Comparison of ENCODE assay signal across 8 mouse cellular contexts in the genomic region with DNA sequence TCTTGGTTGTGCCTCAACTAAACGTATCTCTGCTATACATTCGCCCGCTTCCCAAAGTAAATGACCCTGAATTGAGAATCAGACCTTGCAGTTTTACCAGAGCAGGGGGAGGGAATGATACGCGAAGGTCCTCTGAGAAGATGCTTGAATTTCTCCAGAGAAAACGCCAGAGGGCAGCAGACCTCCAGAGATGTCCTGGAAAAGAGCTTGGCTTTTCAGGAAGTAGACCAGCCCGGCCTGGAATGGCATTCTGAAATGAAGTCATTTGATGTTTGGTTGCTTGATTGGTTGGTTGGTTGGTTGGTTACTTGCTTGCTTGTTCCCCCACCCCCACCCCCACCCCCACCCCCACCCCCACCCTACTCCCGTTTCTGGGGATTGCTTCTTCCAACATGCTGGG. TPM values are rescaled to one million over a fixed set of nuclear protein-coding genes. Genes with fewer than 3 reads are reported as not detected.
DNase-seq lines count a peak whose midpoint lies in the region; ATAC-seq and TF ChIP-seq lines count a peak whose summit lies in the region.

No protein-coding gene starts in this region.

- no peak for TF ChIP-seq EP300 in MEL (IDR thresholded peaks at IDR 0.05; ENCODE audit: low read depth in 1 of 2, low read length in 2 of 2)

- no peak overlapping the region for H3K4me2 ChIP-seq in kidney, embryonic 16.5 days (replicated peaks; ENCODE audit: low read depth, low read length)

- H3K79me2 ChIP-seq in MEL (ENCODE audit: control insufficient read depth, insufficient read depth, low read length, poor library complexity), result no peaks in the 10 kb centered on the region

- peak; percentile 78 for TF ChIP-seq RAD21 in MEL (IDR thresholded peaks at IDR 0.05; ENCODE audit: low read depth, low read length)

- no peak overlapping the region for H3K27ac ChIP-seq in kidney, embryonic 16.5 days (ENCODE audit: low read length)
- no peak overlapping the region for H3K27ac ChIP-seq in MEL (ENCODE audit: control insufficient read depth, low read depth, low read length)

- H3K9ac ChIP-seq in kidney, embryonic 16.5 days (replicated peaks; ENCODE audit: low read length), result no peak overlapping the region
- no peak overlapping the region; the same call in 1 of the 2 replicates for H3K9ac ChIP-seq in MEL (ENCODE audit: control insufficient read depth, low read depth, low read length, poor library complexity, severe bottlenecking)

- 37% methylated on average over 8 of the region's 8 CpGs for WGBS in kidney, embryonic 16.5 days

- ATAC-seq in kidney, embryonic 16.5 days (ENCODE audit: low FRiP score, low TSS enrichment), result no peak
- ATAC-seq in common myeloid progenitor, adult 5-6 weeks (replicated peaks; ENCODE audit: low read depth, poor library complexity, severe bottlenecking), result peak; percentile 30; the same call in 1 of the 2 replicates

- no peaks in the 10 kb centered on the region for H3K27me3 ChIP-seq in kidney, embryonic 16.5 days (ENCODE audit: insufficient read depth, low read length)
- H3K27me3 ChIP-seq in MEL (ENCODE audit: control insufficient read depth in 1 of 2, insufficient read depth in 2 of 2, low read length in 2 of 2), result no peaks in the 10 kb centered on the region
- H3K27me3 ChIP-seq in megakaryocyte, embryonic 14.5 days (replicated peaks), result no peaks in the 10 kb centered on the region

- H3K9me3 ChIP-seq in kidney, embryonic 16.5 days (ENCODE audit: low read length), result no peaks in the 10 kb centered on the region
- H3K9me3 ChIP-seq in MEL (replicated peaks; ENCODE audit: insufficient read depth, low read length), result no peaks in the 10 kb centered on the region
- no peaks in the 10 kb centered on the region for H3K9me3 ChIP-seq in megakaryocyte, embryonic 14.5 days

- peak; percentile 58 to 84 (median 71) for TF ChIP-seq CTCF in MEL (IDR thresholded peaks at IDR 0.05 in 2 of 3, conservative IDR thresholded peaks at IDR 0.05 in 1 of 3; ENCODE audit: control insufficient read depth in 1 of 3, insufficient read depth in 1 of 3, low read depth in 2 of 3, low read length in 3 of 3, poor library complexity in 1 of 3, severe bottlenecking in 1 of 3)

- H3K36me3 ChIP-seq in kidney, embryonic 16.5 days (ENCODE audit: insufficient read depth, low read length), result no peaks in the 10 kb centered on the region
- peaks cover 0 to 2% of the 10 kb centered on the region in 2 experiments; a peak in 2 of 4 replicates for H3K36me3 ChIP-seq in MEL (ENCODE audit: control insufficient read depth in 1 of 2, insufficient read depth in 2 of 2, low read length in 2 of 2)
- no peaks in the 10 kb centered on the region for H3K36me3 ChIP-seq in megakaryocyte, embryonic 14.5 days (replicated peaks; ENCODE audit: low read length)

- no peak overlapping the region for H3K4me3 ChIP-seq in kidney, embryonic 16.5 days (ENCODE audit: low read length)
- H3K4me3 ChIP-seq in MEL (ENCODE audit: control insufficient read depth in 1 of 2, insufficient read depth in 1 of 2, low read depth in 2 of 2, low read length in 2 of 2), result peak overlapping the region; percentile 64; a peak in 3 of 4 replicates
- H3K4me3 ChIP-seq in megakaryocyte, embryonic 14.5 days (replicated peaks), result peak overlapping the region; percentile 59

- no peak for TF ChIP-seq POLR2A in MEL (IDR thresholded peaks at IDR 0.05; ENCODE audit: control insufficient read depth in 1 of 2, insufficient read depth in 1 of 2, low read depth in 1 of 2, low read length in 2 of 2, poor library complexity in 1 of 2)

- DNase-seq in kidney, adult 18-20 months, result peak; percentile 32
- peak; percentile 47 for DNase-seq in 3134 (ENCODE audit: extremely low read depth, insufficient read length, low spot score)
- peak; percentile 89 for DNase-seq in MEL (ENCODE audit: low read depth, low spot score)
- DNase-seq in induced T-regulatory cell, adult 2 months (ENCODE audit: low read depth), result peak; percentile 52
- no peak for DNase-seq in natural killer cell, adult 2 months (ENCODE audit: low spot score in 2 of 2)

- peaks cover 6% of the 10 kb centered on the region for H3K4me1 ChIP-seq in kidney, embryonic 16.5 days (ENCODE audit: insufficient read depth, low read length)
- H3K4me1 ChIP-seq in MEL (ENCODE audit: control insufficient read depth in 1 of 2, insufficient read depth in 2 of 2, low read length in 2 of 2), result peaks cover 3 to 4% of the 10 kb centered on the region in 2 experiments; a peak in 1 of 4 replicates
- H3K4me1 ChIP-seq in megakaryocyte, embryonic 14.5 days, result peaks cover 90% of the 10 kb centered on the region

TF ChIP-seq in MEL, 35 proteins besides CTCF, POLR2A, EP300 and RAD21:
- TF ChIP-seq TBP (IDR thresholded peaks at IDR 0.05; ENCODE audit: low read depth, low read length) (0 out of 2 replicates have a peak, but pooled peaks have one; percentile 31), UBTF (IDR thresholded peaks at IDR 0.05; ENCODE audit: borderline replicate concordance, insufficient read depth, low read depth, low read length) (no peak), TCF12 (IDR thresholded peaks at IDR 0.05; ENCODE audit: low read depth, low read length) (no peak), ELF1 (IDR thresholded peaks at IDR 0.05; ENCODE audit: low read depth, low read length) (peak; percentile 81), ZC3H11A (IDR thresholded peaks at IDR 0.05; ENCODE audit: low read depth, low read length) (peak; percentile 63), SIN3A (IDR thresholded peaks at IDR 0.05; ENCODE audit: low read length) (no peak), SMC3 (IDR thresholded peaks at IDR 0.05; ENCODE audit: low read depth, low read length) (peak; percentile 66), ETS1 (IDR thresholded peaks at IDR 0.05; ENCODE audit: low read depth, low read length) (0 out of 2 replicates have a peak, but pooled peaks have one; percentile 12), ZNF384 (IDR thresholded peaks at IDR 0.05; ENCODE audit: low read depth, low read length) (no peak), NELFE (IDR thresholded peaks at IDR 0.05; ENCODE audit: low read depth, low read length) (no peak), RCOR1 (IDR thresholded peaks at IDR 0.05; ENCODE audit: low read depth, low read length) (peak; percentile 48; the same call in 1 of the 2 replicates), MAFK (IDR thresholded peaks at IDR 0.05; ENCODE audit: borderline replicate concordance, low read depth, low read length) (no peak)

RNA-seq across cellular contexts. Expression of a gene that starts 17.8 kb away (rescaled TPM):
- 0.41 TPM in 1 of 2 replicates, not detected in the other for polyA plus RNA-seq in kidney, embryonic 16.5 days (2015; fragmentation: Nextera tagmentation; extraction: Ambion mirVana)
- total RNA-seq in MEL (2012; rRNA removed), result not detected in 2 replicates
- polyA plus RNA-seq in MEL (2012; ENCODE audit: insufficient read depth in 1 of 2, insufficient read length in 2 of 2, low read depth in 1 of 2, low replicate concordance in 2 of 2, missing spikeins in 1 of 2), result not detected
- 55.4 and 71.9 TPM in 2 replicates for total RNA-seq in common myeloid progenitor, adult 5-6 weeks (2017)
- 10.1 and 12.0 TPM in 2 replicates for polyA plus RNA-seq in megakaryocyte, embryonic 14.5 days (2012; ENCODE audit: insufficient read depth, low replicate concordance)

Comparison
In these comparisons a context has a peak if more than half of its experiments do, and no peak if none do; other contexts are left out.
1. DNase-seq: peak in kidney, adult 18-20 months (single experiment), 3134 (single experiment), MEL (single experiment) and induced T-regulatory cell, adult 2 months (single experiment); none in natural killer cell, adult 2 months (0 of 2).